Mouse (Mus musculus): ENCODE measurements at regions not wholly inside any gene's neighbourhood (a gene's known extent, or its start where the extent isn't known, plus 50 kb on each side); places are given as distances from the start of the nearest gene placed in this dataset.

DNA sequence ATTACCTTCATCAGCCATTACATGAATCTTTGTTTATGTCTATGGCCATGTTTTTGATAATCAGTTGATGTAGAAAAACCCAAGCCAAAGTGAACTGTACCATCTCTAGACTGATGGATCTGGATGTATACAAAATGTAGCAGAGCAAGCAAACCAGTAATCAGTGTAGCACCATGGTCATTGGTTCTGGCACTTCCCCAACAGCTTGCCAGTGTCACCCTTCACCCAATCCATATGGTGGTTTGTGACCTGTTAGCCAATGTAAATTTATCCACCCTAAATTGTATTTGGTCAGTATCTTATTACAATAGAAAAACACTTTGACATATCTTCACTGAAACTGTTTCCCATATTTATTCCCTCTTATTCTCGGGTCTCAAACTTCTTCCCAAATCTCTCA is 346.7 kb upstream of the Sptlc3 start:
- DNase-seq = no peak

DNA sequence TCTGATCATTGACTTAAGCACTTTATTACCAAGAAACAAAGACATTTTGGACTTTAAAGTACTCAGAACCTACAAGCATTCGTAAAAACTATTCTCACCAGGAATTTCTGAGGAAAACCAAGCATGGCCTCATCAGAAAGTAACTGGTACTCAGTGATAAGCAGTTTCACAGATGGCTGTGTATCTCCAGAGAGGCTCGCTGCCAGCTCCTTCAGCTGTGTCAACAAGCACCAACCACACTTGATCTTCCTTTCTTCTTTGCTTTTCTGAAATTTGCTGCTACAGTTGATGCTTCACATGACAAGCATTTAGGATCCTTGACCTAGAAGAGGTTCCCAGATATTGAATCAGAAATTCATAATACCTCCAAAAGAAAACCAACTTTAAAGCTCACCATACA is 314.1 kb upstream of the Sptlc3 start:
- peak; percentile 50 to 63 for DNase-seq

DNA sequence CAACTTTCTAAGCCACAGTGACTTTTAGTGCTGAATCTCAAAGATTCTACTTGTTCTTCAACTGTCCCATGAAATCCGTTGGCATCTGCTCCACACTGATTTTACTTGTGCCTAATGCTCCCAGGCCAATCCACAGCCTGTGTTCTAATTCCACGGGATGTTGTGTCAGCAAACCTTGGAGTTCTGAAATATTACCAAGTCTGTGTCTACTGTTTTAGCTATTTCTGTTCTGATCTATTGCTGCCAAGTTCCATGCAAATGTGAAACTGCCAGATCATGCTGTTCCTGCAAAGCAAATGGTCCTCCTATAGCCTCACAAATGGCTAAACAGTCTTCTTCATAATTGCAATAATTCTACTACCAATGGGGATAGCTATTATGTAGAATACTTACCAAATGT is 295.4 kb upstream of the Sptlc3 start:
- no peak for DNase-seq

DNA sequence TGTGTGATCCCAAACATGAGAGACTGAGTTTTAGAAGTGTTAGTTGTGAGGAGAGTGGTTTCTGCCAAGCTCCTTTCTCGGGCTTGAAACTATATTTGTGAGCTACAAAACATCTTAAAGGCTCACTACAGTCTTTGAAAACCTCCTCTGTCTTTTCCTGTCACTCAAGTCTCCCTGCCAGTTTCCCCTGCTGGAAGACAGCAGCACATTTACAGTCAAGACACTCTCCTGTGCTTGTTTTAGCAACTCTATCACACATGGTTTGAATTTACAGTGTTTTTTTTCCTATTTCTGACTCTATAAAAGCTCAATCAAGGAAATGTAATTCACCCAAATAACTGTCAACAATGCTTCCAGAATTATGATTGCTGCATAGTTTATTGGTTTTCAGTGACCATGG is 286.1 kb upstream of the Sptlc3 start:
- no peak for DNase-seq

DNA sequence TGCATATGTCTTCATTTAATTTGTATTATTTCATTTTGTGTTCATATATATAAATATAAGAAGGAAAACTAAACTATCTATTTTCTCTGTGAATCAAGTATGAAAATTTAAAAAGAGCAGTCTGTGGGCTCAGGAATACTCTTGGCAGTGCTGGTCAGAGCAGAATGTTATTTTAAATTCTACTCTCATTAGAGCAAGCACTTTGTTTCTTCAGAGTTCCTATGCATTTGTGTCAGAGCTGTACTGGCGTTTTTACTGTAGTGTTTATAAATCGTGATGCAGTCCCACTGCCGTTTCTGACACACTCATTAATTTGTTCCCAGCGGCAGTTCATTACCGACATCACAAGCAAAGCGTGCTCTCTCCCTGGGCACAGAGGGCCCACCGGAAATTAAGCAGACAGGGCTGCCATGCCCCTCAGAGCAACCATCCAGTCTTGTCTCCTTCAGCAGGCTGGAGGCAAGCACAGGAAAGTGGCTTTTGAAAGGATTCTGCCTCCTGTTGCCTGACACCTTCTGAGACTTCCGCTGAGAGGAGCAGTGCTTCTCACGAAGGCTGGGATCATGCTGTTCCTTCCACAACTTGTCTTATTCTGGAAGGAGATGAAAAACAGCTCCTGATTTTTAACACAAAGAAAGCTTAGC is 272.8 kb upstream of the Sptlc3 start:
- peak; percentile 29 for DNase-seq

DNA sequence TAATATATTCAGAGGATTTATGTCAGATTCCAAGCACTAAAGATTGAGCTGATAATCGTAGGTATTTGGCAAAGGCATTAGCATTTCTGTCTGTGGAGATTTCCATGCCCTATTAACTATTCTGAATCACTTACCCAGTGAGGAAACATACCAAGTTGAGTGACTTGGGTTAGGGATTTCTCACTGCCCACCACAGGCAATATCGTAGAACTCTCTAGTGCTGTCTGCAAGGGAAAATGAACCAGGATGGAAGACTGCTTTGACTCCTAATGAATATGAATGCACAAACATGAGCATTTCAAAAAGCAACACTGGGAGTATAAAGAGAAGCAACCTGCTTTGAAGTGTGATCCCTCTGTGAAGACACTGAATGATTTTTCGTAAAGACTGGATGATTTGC is 263.3 kb upstream of the Sptlc3 start:
- no peak for DNase-seq

DNA sequence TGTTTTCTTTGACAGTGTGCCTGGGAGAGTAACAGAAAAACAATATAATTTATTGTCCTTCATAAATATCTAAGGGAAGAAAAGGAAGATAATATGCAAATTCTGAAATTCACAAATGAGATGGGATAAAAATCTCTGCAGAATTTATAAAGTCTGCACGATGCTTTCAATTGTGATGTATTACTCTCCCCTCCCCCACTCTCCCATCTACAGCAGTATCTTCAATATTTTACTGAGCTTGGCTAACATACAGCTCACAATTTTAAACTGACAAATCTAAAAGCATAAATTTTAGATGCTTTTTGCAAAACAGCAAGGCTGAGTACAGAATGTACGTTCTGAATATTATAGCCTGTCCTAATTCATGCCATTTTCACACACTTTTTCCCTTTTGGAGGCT is 243.6 kb upstream of the Sptlc3 start:
- DNase-seq = no peak

DNA sequence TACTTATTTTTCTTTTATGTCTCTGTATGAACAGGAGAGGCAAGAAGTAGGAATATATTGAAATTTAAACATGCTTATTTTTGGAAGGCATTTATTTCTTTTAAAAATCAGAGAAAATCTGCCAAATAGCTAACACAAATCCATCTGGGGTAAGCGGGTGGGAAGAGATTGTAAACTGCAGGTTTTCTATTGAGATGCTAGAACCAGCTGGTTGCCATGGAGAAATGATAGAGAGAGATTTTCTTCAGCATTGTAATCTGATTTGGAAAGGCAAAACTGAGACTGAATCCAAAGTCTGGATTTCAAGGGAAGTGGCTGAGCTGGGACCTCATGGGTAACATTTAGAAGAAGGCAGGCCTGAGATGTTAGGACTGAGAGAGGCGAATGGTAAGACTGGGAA is 226.6 kb upstream of the Sptlc3 start:
- DNase-seq = no peak

DNA sequence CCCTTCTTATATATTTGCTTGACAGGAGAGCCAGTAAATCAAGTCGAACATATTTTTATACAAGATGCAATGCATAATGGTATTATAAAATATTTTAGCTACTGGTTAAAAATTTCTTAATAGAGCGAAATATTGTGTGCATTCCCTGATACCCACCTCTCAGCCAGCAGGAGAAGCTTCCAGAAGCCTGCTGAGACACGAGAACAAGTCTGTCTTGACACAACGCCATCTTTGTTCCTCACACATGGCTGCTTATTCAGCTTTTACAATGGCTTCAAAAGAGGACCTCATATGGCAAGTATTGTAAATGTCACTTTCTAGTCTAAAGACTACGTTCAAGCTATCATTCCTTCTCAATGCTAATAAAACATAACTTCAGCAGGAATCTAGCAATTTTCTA is 217.1 kb upstream of the Sptlc3 start:
- peak; percentile 95 to 96 for DNase-seq

DNA sequence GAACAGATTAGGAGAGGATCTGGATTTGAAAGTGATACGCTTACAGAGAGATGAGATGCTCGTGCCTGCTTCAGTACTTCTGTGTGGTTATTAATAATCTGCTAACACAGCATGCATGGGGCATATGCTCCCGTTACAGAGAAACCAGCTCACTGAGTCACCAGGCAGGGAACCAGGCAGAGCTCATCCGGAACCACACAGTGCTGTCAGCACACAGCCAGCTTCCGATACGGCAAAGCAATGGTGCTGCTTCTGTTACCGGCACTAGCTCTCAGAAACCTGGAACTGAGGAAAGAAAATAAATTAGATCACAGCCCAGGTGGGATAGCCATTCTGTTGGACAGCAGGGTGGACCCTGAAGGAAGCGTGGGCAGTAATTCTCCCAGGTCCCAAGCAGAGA is 216.1 kb upstream of the Sptlc3 start:
- DNase-seq = peak; percentile 79 to 87

DNA sequence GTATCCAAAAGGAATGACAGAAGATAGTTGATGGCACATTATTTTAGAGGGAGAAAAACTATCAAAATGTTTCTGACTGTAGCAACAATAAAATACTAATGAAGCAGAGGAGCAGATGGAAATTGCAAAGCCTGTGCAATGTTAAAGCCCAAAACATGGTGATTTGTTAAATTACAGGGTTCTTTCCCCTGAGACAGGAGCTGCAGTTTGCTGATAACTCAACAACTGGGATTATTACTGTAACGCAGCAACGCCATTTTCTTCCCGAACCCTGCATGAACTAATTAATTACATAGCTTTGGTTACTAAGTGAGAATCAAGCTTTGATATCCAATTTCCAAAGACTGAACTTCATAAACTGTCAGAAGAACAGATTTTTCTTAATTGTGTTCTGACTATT is 212.7 kb upstream of the Sptlc3 start:
- no peak for DNase-seq

DNA sequence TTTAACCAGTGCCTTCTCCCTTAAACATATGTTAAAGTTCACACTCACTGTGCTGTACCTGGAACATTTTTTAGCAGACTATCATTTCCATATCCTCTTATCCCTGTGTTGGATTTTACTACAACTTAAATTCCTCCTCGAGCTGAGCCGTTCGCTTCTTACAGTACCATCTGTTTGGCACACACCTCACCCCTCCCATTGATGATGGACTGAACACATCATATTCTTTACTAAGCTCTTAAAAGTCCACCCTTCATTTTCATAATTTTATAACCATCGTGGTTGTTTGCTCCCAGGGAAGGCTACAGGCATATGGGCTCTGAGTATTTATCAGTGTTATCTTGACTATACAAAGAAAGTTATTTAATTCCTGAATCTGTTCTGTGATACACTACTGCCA is 209.4 kb upstream of the Sptlc3 start:
- DNase-seq = peak; percentile 50 to 54

DNA sequence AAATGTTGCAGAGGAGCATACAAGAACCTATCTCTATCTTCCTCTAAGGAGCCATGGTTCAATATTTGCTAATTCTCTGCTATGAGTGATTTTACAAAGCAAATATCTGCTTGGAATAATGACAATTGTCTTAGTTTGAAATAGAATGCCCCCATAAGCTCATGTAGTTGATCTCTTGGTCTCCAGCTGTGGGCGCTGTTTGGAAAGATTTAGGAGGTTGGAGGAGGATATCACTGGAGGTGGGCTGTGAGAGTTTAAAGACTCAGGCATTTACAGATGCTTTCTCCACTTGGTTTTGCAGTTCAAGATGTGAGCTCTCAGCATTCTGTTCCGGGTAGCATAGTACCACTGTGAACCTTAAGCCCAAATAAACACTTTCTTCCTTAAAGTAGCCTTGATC is 207.3 kb upstream of the Sptlc3 start:
- peak; percentile 53 to 56 for DNase-seq

DNA sequence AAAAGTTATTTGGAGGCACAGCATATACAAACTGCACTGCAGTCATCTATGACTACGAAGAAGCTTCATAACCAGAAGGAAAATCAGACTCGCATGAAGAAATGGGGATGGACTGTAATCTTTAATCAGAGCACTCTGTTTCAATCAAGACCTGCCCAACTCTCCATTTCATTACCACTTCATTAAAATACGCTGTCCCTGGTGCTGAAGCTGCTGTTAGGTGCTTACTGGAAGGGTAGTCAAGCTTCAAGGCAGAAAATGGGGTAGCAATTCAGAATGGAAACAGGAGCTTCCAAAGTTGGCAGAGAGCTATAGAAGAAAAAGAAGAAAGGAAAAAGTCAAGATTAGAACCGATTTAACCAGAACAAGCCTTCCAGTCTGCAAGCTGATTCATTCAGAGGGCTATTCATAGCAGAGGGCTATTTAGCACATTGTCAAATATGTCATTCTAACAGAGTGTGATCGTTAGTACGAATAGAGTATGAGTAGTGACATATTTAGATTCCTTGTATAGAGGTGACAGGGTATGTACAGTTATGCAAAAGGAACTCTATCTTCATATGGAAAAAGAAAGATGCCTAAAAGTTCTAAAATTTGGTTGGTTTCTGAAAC is 195.1 kb upstream of the Sptlc3 start:
- no peak for DNase-seq

DNA sequence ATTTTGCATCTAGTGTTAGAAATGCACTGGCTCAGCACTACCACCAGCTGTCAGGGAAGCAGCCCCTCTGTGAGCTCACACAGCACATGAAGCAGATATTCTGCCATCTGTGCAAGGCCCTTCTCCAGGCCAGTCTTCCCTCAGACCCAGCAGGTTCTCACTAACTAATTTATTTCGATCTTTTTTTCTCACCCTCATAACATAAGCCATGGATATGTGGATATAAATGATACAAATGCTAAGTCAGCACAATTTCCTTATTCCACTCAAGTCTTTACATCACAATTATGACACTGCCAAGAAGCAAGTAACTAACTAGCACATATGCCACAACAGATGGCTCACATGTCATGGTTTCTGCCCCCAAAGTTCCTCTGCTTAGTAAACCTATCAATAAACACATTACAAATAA is 182.3 kb upstream of the Sptlc3 start:
- DNase-seq = peak; percentile 83 to 87

DNA sequence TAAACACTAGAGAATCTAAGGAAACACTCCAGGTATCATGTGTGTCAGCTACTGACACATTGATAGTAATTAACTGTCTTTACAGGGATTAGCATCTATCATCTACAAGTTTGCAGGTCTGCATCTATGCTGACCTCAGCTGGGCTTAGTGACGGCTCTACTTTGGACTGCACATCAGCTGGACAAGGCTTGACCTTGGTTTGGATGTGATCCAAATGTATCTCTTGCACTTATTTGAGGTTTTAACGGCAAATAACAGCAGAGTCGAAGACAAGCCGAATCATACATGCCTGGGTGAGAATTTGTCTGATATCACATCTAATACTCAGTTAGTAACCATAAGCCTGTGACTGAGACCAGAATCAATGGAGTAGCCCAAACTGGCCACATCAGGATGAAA is 181.7 kb upstream of the Sptlc3 start:
- DNase-seq = peak; percentile 29 to 56

DNA sequence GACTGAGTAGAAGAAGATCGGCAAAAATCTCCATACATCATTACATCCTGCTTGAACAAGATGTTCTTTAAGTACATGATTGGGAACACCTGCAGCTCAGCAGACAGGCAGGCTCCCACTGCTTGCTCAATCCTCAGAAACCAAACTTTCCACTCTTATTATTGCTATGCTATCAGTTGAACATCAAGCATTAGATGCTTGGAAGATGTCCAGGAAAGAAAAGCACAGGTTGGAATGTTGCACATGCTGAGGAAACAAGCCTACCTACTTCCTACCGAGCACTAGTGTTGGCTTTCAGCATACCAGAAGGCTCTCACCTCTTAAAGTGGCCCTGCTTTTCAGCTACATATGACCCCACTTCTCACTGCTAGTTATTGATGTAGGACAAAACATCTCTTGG is 171.2 kb upstream of the Sptlc3 start:
- no peak for DNase-seq

DNA sequence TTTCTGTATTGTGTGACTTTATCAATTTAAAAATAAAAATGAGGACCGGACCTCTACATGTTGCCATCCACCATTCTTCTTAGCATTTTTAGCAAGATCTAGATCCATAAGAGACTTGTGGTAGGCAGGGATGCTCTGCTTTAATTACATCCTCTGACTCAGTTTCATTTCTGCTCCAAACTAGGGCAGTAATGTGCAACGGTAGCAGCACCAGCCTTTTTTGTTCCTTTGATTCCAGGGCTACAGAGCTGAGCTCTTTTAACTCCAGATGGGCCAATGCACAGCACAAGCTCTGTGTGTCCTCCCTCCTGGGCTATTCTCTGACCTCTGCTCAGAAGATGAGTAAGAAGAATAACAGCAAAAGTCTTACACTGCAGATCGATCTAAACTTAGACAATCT is 168.2 kb upstream of the Sptlc3 start:
- DNase-seq = no peak

DNA sequence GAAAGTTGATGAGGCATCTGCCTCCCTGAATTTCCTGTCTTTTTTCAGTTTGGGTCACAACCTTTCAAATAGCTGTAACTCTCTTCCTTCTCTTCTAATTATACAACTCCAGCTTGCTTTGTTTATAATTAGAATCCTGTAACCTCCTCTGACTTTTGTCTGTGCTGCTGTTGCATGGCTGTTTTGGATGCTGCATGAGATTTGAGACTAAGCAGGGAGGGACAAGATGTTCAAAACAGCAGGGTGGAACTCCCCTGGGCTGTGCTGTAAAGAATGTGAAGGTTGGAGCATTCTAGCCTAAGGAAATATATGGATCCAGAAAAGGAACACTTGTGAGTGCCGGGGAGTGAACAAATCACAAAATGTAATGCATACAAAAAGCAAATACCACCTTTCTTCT is 159.0 kb upstream of the Sptlc3 start:
- DNase-seq = peak in 1 of 2 experiments; percentile 26

DNA sequence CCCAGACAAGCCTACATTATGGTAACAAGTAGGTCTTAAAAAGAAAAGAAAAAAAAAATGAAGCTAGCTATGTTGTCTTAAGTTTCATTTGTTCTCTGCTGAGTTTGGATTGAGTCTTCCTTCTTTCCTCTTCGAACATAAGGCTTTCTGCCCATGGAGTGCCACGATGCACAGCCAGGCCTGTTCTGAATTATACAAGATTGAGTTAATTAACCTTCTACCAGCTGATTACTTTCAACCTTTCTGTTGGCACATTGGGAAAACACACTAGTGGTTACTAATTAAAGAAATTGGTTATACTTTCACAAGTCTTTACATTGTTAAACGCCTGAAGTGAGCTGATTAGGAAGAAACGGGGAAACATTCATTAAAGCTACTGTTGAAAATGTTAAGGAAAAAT is 155.5 kb upstream of the Sptlc3 start:
- no peak for DNase-seq

DNA sequence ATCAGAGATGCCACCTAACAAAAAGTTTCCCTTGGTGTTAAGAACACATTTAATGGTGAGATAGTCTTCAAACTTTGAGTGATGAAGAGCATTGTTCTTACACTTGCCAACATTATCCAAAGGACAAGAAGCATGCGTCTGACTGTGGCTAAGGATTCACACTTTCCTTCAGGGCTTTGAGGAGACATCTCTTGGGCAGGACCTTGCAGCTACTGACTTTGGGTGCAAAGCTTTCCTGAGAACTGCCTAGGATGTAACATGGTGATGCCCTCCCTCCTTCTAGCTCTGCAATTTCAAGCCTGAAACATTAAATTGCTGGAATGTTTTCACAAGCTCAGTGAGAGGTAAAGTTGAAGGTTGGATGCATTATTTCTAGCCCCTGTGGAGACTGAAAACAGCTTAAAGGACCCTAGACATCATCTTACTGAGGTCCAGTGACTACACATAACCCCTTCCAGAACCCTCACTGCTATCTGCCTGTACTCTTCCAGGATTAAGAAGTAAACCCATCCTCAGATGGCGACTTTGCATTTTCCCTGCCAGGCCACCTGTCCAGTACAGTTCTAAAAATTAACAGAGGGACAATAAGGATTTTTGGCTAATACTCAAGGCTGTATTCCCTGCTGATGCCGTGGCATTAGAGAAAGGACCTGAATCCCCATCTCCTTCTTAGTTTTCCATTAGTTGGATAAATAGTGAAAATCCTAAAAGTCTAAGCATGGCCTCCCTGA is 137.3 kb upstream of the Sptlc3 start:
- DNase-seq = peak; percentile 71 to 75

DNA sequence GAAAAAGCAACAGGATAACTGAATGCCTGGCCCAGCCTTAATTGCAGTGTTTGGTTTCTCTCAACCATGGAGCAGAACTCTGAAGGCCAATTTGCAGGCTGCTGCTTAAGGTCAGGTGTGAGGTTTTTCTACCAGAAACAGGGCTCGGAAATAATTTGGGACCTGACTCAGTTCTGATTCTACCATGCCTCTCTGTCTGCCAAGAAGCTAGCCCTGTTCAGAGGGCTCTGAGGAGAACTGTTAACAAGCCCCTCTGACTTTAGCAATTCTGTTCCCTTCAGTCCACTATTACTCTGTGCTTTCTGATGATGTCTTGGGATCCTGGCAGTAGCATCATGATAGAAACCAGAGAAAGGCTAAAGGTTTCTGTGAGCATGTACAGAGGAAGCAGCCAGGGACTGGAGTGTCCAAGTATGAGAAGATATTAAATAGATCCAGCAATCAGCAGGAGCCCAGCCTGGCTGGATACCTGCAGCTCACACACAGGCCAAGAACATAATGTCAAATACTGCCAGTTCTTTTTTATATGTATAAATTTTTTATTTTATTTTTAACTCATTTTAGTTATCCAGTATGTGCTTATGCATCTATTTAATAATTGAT is 131.4 kb upstream of the Sptlc3 start:
- peak in 1 of 2 experiments; percentile 25 for DNase-seq

DNA sequence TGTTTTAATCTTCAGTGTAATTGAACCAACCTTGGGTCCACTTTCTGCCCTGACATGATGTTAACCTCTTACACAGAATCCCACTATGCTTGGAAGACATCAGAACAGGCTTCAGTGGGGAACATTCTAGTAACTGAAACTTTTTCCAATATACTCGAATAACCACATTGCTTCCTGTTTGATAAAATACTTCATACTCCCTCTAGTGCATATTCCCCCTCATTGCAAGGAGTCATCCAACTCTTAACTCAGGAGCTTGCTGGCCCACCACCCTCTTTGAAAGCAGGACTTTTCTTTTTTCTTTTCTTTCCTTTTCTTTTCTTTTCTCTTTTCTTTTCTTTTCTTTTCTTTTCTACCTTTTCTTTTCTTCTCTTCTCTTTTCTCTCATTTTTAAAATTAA is 123.6 kb upstream of the Sptlc3 start:
- DNase-seq = peak; percentile 64 to 82

DNA sequence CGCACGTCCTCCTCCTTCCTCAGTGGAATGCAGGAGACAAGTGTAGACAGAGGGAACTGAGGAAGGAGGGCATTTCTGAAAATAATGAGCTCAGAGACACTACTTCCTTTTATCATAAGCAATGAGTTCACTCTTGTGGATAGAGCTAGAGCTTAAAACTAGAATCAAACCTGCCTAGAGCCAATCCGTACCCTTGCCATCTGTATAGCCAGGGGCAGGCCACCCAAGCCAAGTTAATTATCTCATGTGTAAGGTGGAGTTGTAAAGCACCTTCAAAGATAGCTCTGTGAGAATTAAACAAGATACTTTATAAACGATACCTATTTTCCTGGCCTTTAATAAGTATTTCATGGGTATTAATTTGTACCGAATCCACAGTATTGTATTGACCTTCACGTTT is 113.4 kb upstream of the Sptlc3 start:
- peak in 1 of 2 experiments; percentile 45 for DNase-seq
